Mouse (Mus musculus) retina, adult 2 months (tissue): ENCODE results near the gene Mknk2.

Source experiments
- DNase-seq: peaks from one replicate; pipeline ENCODE4 v3.0.0-alpha.2; 2012; ENCODE audit warnings: low read depth, low spot score

The Mknk2 gene

GRCm38 (mm10) chr10:80669737-80670485, 8.0 kb downstream of the Mknk2 start:
- DNase-seq, result no peak

- DNase-seq, result no peak
These were observed 8.9 kb downstream of the Mknk2 start for GRCm38 (mm10) chr10:80669018-80669417.

GRCm38 (mm10) chr10:80668614-80669013, 9.3 kb downstream of the Mknk2 start:
- DNase-seq, result no peak

GRCm38 (mm10) chr10:80666837-80667412, 11.0 kb downstream of the Mknk2 start:
- no peak for DNase-seq

GRCm38 (mm10) chr10:80665981-80666733, 11.8 kb downstream of the Mknk2 start:
- no peak for DNase-seq

- no peak for DNase-seq
These were observed 12.5 kb downstream of the Mknk2 start for GRCm38 (mm10) chr10:80665459-80665858.

GRCm38 (mm10) chr10:80665016-80665380, 12.9 kb downstream of the Mknk2 start:
- DNase-seq, result no peak

GRCm38 (mm10) chr10:80664197-80665015, 13.5 kb downstream of the Mknk2 start:
- no peak for DNase-seq

GRCm38 (mm10) chr10:80663485-80664196, 14.3 kb downstream of the Mknk2 start:
- DNase-seq, result no peak

GRCm38 (mm10) chr10:80661149-80661548, 16.8 kb downstream of the Mknk2 start:
- no peak for DNase-seq

- DNase-seq, result peak; percentile 57
These were observed 18.7 kb downstream of the Mknk2 start for GRCm38 (mm10) chr10:80659213-80659612.

GRCm38 (mm10) chr10:80658841-80659202, 19.1 kb downstream of the Mknk2 start:
- DNase-seq, result no peak

GRCm38 (mm10) chr10:80658194-80658840, 19.6 kb downstream of the Mknk2 start:
- no peak for DNase-seq

GRCm38 (mm10) chr10:80656863-80657623, 20.9 kb downstream of the Mknk2 start, which contains the start of gene Btbd2:
Gene Btbd2, minus strand, starts transcription at chr10:80657071.
- DNase-seq, result no peak

- DNase-seq, result peak; percentile 95
These were observed 21.6 kb downstream of the Mknk2 start for GRCm38 (mm10) chr10:80656130-80656862.

GRCm38 (mm10) chr10:80655406-80656129, 22.3 kb downstream of the Mknk2 start:
- DNase-seq, result no peak

GRCm38 (mm10) chr10:80654866-80655265, 23.0 kb downstream of the Mknk2 start:
- no peak for DNase-seq

GRCm38 (mm10) chr10:80653156-80653720, 24.7 kb downstream of the Mknk2 start:
- no peak for DNase-seq
